Mouse (Mus musculus) frontal cortex, adult (tissue): Measurements from ENCODE around the gene Cdr1.
A peak's percentile ranks its signal among the peaks of the same experiment; 100 is the strongest.

ENCODE experiments used
- ATAC-seq: cut with Nextera tagmentation; 2 replicates; pipeline ENCODE4 v1.9.2; 2017; ENCODE audit warnings: mild to moderate bottlenecking, moderate library complexity, mixed read lengths; ENCODE audit not compliant: low TSS enrichment

Cdr1 gene

GRCm38 (mm10) chrX:61185458-61185857, at the start of gene Cdr1:
Gene Cdr1, minus strand, starts transcription at chrX:61185558.
- ATAC-seq, result no peak

DNA sequence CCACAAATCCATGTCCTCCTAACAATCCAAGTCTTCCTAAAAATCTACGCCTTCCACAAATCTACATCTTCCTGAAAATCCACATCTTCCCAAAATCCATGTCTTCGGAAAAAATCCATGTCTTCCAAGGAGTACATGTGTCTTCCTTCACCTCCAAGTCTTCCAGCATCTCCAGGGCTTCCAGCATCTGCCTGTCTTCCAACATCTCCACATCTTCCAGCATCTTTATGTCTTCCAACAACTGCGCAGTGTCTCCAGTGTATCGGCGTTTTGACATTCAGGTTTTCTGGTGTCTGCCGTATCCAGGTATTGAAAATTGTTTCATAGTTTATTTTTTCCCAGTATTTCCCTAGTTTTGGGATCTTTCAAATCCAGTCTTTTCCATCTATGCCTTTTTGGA, 511 bp upstream of the Cdr1 start:
- ATAC-seq, result no peak

- ATAC-seq, result peak; percentile 57; the same call in 1 of the 2 replicates
These were observed 18.8 kb downstream of the Cdr1 start for GRCm38 (mm10) chrX:61166519-61166918.

- ATAC-seq, result peak; percentile 69
These were observed 24.1 kb downstream of the Cdr1 start for GRCm38 (mm10) chrX:61161249-61161648.

- ATAC-seq, result no peak
These were observed 30.6 kb downstream of the Cdr1 start for GRCm38 (mm10) chrX:61154657-61155256.

- ATAC-seq, result no peak
These were observed 31.1 kb downstream of the Cdr1 start for GRCm38 (mm10) chrX:61154246-61154645.

GRCm38 (mm10) chrX:61146569-61146968, 38.8 kb downstream of the Cdr1 start:
- ATAC-seq, result no peak

- ATAC-seq, result no peak
These were observed 39.9 kb downstream of the Cdr1 start for GRCm38 (mm10) chrX:61145416-61145815.

GRCm38 (mm10) chrX:61134592-61134991, 50.8 kb downstream of the Cdr1 start:
- peak; percentile 62; the same call in 1 of the 2 replicates for ATAC-seq
